Mouse (Mus musculus) adrenal gland, adult (tissue): ENCODE measurements at regions not wholly inside any gene's neighbourhood (a gene's known extent, or its start where the extent isn't known, plus 50 kb on each side); places are given as distances from the start of the nearest gene placed in this dataset.

Experiments used
- DNase-seq, 2 experiments: peaks; one replicate each; pipeline ENCODE4 v3.0.0; 2022 to 2023; ENCODE audit warnings: low spot score in 1 of 2; ENCODE audit not compliant: inconsistent age in 2 of 2

GRCm38 (mm10) chr11:31721908-31722307 is 50.2 kb upstream of the Bod1 start:
- no peak for DNase-seq

GRCm38 (mm10) chr11:31724506-31724905 is 52.8 kb upstream of the Bod1 start:
- DNase-seq = no peak

DNA sequence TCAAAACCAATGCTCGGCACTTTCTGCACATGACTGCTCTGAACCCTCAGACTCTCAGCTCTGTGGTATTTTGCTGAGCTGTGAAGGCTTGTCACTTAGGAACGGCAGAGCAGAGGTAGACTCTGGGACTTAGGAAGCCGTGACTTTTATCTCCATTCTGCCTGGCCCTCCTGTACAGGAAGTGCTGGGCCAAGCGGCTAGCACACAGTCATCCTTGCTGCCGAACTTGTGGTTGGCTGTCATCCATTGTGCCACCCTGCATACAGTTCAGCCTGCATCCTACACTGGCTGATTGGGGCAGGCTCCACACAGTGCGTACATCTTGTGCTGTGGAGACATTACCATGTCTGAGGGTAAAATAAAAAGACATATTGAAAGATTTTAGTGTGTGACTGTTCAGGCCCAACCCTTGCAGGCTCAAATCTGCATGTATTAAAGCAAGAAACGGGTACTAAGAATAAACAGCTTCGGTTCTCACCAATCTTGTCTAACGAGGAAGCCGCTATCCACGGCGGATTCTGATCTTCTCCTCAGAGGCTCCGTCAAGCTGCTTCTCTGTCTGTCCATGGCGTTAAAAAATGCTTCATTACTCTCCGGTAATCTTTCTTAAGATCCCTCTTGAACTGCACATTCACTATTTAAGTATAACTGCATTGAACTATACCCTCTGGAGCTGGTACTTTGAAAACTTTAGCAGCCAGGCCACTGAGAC is 54.4 kb upstream of the Bod1 start:
- DNase-seq = no peak

- DNase-seq = no peak
Measured at GRCm38 (mm10) chr11:31727289-31727688, 55.6 kb upstream of the Bod1 start.

DNA sequence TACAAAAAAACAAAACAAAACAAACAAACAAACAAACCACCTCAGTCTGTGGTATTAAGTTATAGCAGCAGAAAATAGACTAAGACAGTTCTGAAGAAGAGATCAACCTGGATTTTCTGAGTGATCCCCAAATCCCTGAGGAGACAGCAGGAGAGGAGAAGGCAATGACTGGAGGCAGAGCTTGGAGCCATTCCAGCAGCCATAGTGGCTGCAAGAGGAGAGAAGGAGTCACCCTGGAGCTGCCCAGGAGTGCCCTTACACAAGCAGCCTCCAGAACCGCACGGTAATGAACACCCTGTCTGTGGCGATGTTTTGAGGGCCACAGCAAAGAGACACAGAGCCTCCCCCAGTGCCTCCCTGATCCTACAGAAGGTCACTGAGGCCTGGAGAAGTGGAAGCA is 58.0 kb upstream of the Bod1 start:
- DNase-seq = peak in 1 of 2 experiments; percentile 62

DNA sequence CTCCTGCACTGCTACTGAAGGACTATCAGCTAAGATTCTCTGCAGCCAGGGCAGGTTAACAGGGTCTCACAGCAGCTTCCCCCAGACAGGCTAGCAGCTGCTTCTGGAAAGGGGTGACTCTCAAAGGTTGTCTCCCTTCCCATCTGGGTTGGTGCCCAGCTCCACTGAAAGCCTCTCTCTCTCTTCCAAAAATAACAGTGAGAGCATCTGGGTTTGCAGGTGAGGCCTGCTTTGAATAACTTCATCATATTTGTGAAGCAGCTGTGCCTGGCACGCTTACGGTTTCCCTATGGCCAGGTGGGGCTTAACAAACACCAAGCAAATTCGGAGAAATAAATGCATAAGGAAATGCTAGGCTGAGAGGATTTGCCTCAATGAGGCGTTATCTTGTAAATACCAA is 58.5 kb upstream of the Bod1 start:
- DNase-seq = no peak

GRCm38 (mm10) chr11:31730680-31731079 is 59.0 kb upstream of the Bod1 start:
- no peak for DNase-seq

DNA sequence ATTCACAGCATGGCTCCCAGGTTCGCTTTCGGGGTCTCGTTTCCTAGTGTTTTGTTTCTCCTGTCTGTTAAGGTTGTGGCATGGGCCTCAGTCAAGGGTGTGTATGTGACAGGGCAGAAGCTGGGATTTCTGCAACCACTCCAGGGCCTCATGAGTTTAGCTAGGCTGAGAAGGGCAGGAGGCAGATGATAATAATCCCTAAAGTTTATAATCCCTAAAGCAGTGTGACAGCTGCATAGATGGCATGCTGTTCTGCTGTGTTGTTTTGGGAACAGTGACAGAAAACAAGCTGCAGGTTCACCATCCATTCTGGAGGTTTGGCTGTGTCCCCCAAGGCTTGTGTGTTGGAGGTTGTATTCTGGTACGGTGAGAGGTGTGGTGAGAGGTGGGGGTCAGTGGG is 59.8 kb upstream of the Bod1 start:
- DNase-seq = no peak

GRCm38 (mm10) chr11:31732342-31732741 is 60.7 kb upstream of the Bod1 start:
- DNase-seq = no peak

- DNase-seq = no peak
Measured at GRCm38 (mm10) chr11:31732958-31733357, 61.3 kb upstream of the Bod1 start.

DNA sequence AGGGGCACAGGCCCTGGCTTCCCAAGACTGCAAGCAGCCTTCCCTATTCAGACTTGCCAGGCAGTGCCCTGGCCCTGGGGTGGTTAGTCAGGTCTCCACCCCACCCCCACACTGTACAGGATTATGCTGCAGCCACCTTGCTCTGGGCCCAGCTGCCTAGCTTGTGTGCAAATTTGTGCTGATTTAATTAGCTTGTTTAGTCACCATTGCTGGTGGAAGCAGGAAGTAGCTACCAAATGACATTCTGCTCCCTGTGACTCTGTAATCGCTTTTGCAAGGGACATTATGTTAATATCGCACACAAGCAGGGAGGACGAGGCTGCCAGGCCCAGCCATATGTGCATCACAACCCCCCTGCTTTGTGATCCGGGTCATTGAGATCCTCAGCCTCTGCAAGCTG is 62.4 kb upstream of the Bod1 start:
- DNase-seq = peak; percentile 54 to 65

- peak; percentile 31 to 69 for DNase-seq
Measured at GRCm38 (mm10) chr11:31735257-31735656, 63.6 kb upstream of the Bod1 start.

- peak in 1 of 2 experiments; percentile 73 for DNase-seq
Measured at GRCm38 (mm10) chr11:31736086-31736485, 64.4 kb upstream of the Bod1 start.

DNA sequence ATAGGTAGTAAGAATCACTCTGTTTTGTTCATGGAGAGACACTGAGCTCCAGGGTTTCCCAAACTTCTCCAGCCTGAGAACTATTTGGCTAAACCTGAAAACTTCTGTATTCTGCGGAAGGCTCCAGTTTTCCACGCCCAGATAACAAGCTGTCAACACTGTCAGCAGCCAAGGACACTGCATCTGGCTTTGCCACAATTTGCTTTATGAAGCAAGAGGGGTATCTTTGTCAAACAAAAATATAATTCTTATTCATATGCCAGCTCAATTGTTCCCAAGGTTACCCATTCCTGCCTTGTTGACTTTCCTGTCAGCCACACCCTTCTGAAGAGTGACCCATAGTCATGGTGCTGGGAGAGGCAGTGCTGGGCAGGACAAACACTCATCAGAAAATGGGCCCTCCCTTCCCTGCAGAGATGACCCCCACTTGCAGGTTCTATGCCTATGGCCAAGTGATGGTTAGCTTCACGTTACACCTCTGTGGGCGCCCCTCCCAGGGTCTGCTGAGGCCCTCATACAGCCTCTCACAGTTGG is 64.9 kb upstream of the Bod1 start:
- peak; percentile 35 to 82 for DNase-seq

GRCm38 (mm10) chr11:31738148-31739021 is 66.7 kb upstream of the Bod1 start:
- peak in 1 of 2 experiments; percentile 71 for DNase-seq

DNA sequence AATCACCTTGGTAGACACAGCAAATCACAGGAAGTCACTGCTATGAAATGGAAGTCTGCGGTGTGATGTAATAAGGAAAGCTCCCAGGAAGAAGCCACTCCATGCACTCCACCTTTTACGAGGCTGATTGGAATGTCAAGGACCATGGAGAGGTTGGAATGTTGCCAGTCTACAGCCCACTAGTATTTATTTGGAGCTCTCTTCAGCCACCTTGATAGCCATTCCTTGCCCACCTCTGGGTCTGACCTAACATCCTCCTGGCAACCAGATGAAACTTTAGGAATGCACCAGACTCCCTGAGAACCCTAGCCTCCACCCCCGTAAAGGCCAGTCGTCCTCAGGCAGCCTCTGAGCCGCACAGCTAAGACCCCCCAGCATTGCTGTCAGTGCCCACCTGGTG is 68.7 kb upstream of the Bod1 start:
- no peak for DNase-seq

DNA sequence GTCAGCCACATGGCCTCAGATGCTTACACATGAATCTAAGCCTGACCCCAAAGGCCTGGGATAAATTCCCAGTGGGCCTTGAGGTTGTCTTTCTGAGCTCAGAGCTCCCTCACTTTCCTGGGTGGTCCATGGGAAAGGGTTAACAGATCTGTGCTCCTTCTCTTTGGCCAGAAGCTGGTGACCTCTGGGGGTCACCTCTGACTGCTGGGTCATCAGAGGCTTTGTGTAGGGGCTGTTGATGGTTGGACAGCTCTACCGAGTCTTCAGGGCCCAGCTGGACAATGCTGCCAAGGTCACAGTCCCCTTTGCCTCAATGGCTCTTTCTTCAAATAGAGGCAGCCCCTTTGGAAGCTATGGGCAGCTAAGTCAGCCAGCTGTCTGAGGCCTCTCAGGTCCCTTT is 70.5 kb upstream of the Bod1 start:
- no peak for DNase-seq

- no peak for DNase-seq
Measured at GRCm38 (mm10) chr11:31744076-31744785, 72.5 kb upstream of the Bod1 start.

- no peak for DNase-seq
Measured at GRCm38 (mm10) chr11:31745028-31745865, 73.6 kb upstream of the Bod1 start.

GRCm38 (mm10) chr11:31745866-31746248 is 74.2 kb upstream of the Bod1 start:
- DNase-seq = no peak

DNA sequence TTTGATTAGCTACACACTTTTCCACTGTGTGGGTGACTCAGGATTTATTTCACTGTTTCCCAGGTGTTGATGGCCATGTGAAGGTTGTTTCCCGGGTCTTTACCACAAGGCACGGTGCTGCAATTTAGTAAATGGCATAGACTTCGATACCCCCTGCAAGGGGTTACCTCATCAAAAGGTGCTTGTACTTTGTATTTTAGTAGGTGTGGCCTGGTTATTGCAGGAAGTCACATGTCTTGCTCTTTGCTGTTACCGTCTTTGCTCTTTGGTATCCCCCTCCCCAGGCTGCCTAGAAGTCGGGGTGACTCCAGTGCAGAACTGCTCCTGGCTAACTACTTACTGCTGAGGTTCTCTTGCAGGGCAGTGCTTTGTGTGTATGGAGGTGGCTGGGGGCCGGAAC is 74.8 kb upstream of the Bod1 start:
- DNase-seq = no peak
